Mouse (Mus musculus) hindbrain, embryonic 15.5 days (tissue): ENCODE data around the gene Snx6. TPM values are rescaled to one million over a fixed set of nuclear protein-coding genes. Genes with fewer than 3 reads are reported as not detected.

ENCODE experiments used
- ATAC-seq: fragments of 200-750 bp; cut with Nextera tagmentation; 2 replicates; pipeline ENCODE4 v1.8.0; 2017; ENCODE audit warnings: low read depth, moderate number of reproducible peaks, moderate TSS enrichment; ENCODE audit not compliant: low FRiP score
- H3K27ac ChIP-seq: fragments of 300-500 bp; sonication (generic); replicated peaks from 2 replicates; pipeline ENCODE4 v1.5.1; 2015; ENCODE audit warnings: mild to moderate bottlenecking, inconsistent platforms
- H3K27me3 ChIP-seq: fragments of 300-500 bp; sonication (generic); 2 replicates; pipeline ENCODE4 v1.6.1; 2015; ENCODE audit warnings: control low read depth, inconsistent platforms
- H3K36me3 ChIP-seq: fragments of 300-500 bp; sonication (generic); 2 replicates; pipeline ENCODE4 v1.6.1; 2015; ENCODE audit warnings: control low read depth, inconsistent platforms
- H3K4me1 ChIP-seq: fragments of 300-500 bp; sonication (generic); replicated peaks from 2 replicates; pipeline ENCODE4 v1.6.1; 2015; ENCODE audit warnings: control low read depth, inconsistent platforms
- H3K4me2 ChIP-seq: fragments of 300-500 bp; sonication (generic); 2 replicates; pipeline ENCODE4 v1.6.1; 2015; ENCODE audit warnings: moderate library complexity, mild to moderate bottlenecking, inconsistent platforms
- H3K4me3 ChIP-seq: fragments of 300-500 bp; sonication (generic); 2 replicates; pipeline ENCODE4 v1.5.1; 2015; ENCODE audit warnings: mild to moderate bottlenecking, inconsistent platforms
- H3K9ac ChIP-seq: fragments of 300-500 bp; sonication (generic); 2 replicates; pipeline ENCODE4 v1.6.1; 2015; ENCODE audit warnings: inconsistent platforms
- H3K9me3 ChIP-seq: fragments of 300-500 bp; sonication (generic); 2 replicates; pipeline ENCODE4 v1.6.1; 2016; ENCODE audit warnings: control low read depth, inconsistent platforms
- WGBS: fragments of 180-500 bp; shearing (Covaris S2); methylation state at CpG from one replicate; pipeline ENCODE4 v1.1.7; 2015; 5-methylcytosine and 5-hydroxymethylcytosine counted together
- polyA plus RNA-seq: library from polyadenylated mRNA; unstranded; fragments of >200 nt; fragmentation: Nextera tagmentation; extraction: Ambion mirVana; gene quantifications from 2 replicates; pipeline ENCODE4 v1.2.1, GENCODE M21; 2015

Gene Snx6
- polyA plus RNA-seq, 1 experiment from 2014 or later: 152 TPM

DNA sequence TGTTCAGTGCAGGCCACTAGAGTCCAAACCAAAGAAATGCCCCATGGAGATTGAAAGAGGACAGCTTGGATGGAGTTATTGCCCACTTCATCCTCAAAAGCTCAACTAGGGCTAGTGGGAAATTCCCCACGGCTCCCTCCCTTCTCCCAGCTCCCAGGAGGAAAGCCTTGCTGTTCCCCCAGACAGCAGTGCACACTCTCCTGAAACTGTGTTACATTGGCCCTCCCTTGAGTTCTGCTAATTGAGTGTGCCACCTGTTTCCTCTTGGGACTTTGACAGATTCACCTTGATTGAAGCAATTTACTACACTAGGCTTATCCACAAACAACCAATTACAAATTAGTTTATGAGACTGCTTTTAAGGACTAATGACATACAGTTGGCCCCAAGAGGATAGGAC is 32.5 kb upstream of the Snx6 start:
- H3K36me3 ChIP-seq: no peaks in the 10 kb centered on the region
- no peak overlapping the region for H3K4me3 ChIP-seq
- no peaks in the 10 kb centered on the region for H3K9me3 ChIP-seq
- no peak overlapping the region for H3K4me2 ChIP-seq
- H3K27me3 ChIP-seq: no peaks in the 10 kb centered on the region
- ATAC-seq: no peak
- 81% methylated on average over 1 of the region's 1 CpGs for WGBS
- no peak overlapping the region for H3K9ac ChIP-seq
- no peaks in the 10 kb centered on the region for H3K4me1 ChIP-seq
- H3K27ac ChIP-seq: no peak overlapping the region

DNA sequence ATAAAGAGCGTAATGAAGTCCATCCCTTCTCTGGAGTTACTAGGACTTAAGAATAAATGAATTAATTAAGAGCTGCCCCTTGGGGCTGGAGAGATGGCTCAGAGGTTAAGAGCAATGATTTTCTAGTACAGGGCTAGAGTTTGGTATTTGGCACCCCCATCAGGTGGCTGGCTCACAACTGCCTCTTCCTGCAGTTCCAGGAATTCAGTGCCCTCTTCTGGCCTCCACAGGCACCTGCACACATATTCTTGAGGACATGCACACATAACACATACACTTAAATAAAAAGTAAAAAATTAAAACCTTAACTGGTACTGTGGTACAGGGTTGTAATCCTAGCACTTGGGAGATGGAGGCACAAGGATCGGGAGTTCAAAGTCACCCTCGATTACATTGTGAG is 29.7 kb upstream of the Snx6 start:
- 91% methylated on average over 3 of the region's 3 CpGs for WGBS

DNA sequence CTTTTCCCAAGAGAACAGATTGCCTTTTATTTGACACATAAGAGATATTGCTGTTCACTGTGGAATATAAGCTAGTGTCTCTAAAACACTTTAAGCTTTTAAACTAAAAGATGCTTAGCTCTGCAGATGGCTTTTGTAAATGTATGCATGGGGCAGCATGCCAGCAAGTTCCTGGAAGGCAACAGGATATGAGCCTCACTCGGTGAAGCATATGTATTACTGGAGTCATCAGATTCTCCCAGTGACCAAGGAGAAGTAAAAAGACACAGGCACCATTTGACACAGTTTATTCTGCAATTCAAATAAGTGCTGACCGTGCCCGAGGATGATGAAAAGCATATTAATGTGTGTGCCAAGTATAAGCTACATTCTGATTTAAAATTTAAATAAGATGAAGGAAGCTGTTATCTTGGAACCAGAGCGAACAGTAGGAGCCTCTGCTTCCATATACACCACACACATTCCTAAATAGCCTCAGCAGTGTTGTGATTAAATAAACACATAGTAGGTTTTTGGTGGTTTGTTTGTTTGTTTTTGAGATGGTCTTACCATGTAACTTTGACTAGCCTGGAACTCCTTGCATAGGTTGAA is 27.4 kb upstream of the Snx6 start:
- Histone ChIP-seq H3K4me2 (no peak overlapping the region), H3K9ac (no peak overlapping the region), H3K9me3 (no peaks in the 10 kb centered on the region), H3K27me3 (no peaks in the 10 kb centered on the region), H3K4me1 (no peaks in the 10 kb centered on the region), H3K27ac (no peak overlapping the region), H3K4me3 (no peak overlapping the region), H3K36me3 (no peaks in the 10 kb centered on the region)
- 26% methylated on average over 4 of the region's 4 CpGs for WGBS
- peak; percentile 54; the same call in 1 of the 2 replicates for ATAC-seq

More for the DNA sequence above, 29.7 kb upstream of the Snx6 start:
- H3K9me3 ChIP-seq: no peaks in the 10 kb centered on the region
- no peak for ATAC-seq
- no peaks in the 10 kb centered on the region for H3K4me1 ChIP-seq
- H3K9ac ChIP-seq: no peak overlapping the region
- no peaks in the 10 kb centered on the region for H3K36me3 ChIP-seq
- H3K27ac ChIP-seq: no peak overlapping the region
- H3K4me3 ChIP-seq: no peak overlapping the region
- H3K27me3 ChIP-seq: no peaks in the 10 kb centered on the region
- H3K4me2 ChIP-seq: no peak overlapping the region

DNA sequence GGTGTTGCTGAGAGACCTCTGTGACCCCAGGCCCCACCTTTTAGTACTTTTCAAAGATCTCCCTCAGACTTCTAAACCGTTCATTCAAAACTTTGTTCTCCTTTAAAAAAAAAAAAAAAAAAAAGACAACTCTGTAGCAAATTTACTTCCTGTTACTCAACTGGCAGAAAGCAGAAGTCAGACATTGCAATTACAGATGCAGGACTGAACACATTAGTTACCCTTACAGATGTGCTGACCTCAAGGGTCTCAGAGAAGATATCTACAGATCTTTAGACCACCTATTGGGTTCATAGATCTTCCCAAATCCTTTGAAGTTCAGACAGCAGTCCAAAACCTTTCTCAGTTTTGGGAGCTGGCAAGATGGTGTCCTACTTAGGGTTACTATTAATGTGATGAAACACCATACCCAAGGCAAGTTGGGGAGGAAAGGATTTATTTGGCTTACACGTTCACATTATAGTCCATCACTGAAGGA is 25.2 kb upstream of the Snx6 start:
- Histone ChIP-seq H3K27me3 (no peaks in the 10 kb centered on the region), H3K9me3 (no peaks in the 10 kb centered on the region), H3K4me3 (no peak overlapping the region), H3K36me3 (no peaks in the 10 kb centered on the region), H3K27ac (no peak overlapping the region), H3K4me1 (no peaks in the 10 kb centered on the region), H3K4me2 (no peak overlapping the region), H3K9ac (no peak overlapping the region)
- 48% methylated on average over 2 of the region's 2 CpGs for WGBS
- no peak for ATAC-seq

GRCm38 (mm10) chr12:54819181-54819935 is 23.9 kb upstream of the Snx6 start:
- H3K36me3 ChIP-seq: no peaks in the 10 kb centered on the region
- no peaks in the 10 kb centered on the region for H3K9me3 ChIP-seq
- no peak for ATAC-seq
- 75% methylated on average over 6 of the region's 6 CpGs for WGBS
- no peak overlapping the region for H3K9ac ChIP-seq
- no peak overlapping the region for H3K4me2 ChIP-seq
- H3K27ac ChIP-seq: no peak overlapping the region
- no peaks in the 10 kb centered on the region for H3K4me1 ChIP-seq
- H3K4me3 ChIP-seq: no peak overlapping the region
- H3K27me3 ChIP-seq: no peaks in the 10 kb centered on the region

GRCm38 (mm10) chr12:54810142-54810541 is 14.6 kb upstream of the Snx6 start:
- no peaks in the 10 kb centered on the region for H3K36me3 ChIP-seq
- H3K27me3 ChIP-seq: no peaks in the 10 kb centered on the region
- H3K4me2 ChIP-seq: no peak overlapping the region
- H3K4me3 ChIP-seq: no peak overlapping the region
- H3K4me1 ChIP-seq: no peaks in the 10 kb centered on the region
- ATAC-seq: no peak
- H3K27ac ChIP-seq: no peak overlapping the region
- no peak overlapping the region for H3K9ac ChIP-seq
- no peaks in the 10 kb centered on the region for H3K9me3 ChIP-seq
- WGBS: 82% methylated on average over 2 of the region's 2 CpGs

GRCm38 (mm10) chr12:54807481-54807880 is 12.0 kb upstream of the Snx6 start:
- Histone ChIP-seq H3K4me2 (no peak overlapping the region), H3K36me3 (no peaks in the 10 kb centered on the region), H3K9me3 (no peaks in the 10 kb centered on the region), H3K9ac (no peak overlapping the region), H3K4me3 (no peak overlapping the region), H3K27ac (no peak overlapping the region), H3K4me1 (no peaks in the 10 kb centered on the region), H3K27me3 (no peaks in the 10 kb centered on the region)
- ATAC-seq: no peak
- 74% methylated on average over 6 of the region's 6 CpGs for WGBS

DNA sequence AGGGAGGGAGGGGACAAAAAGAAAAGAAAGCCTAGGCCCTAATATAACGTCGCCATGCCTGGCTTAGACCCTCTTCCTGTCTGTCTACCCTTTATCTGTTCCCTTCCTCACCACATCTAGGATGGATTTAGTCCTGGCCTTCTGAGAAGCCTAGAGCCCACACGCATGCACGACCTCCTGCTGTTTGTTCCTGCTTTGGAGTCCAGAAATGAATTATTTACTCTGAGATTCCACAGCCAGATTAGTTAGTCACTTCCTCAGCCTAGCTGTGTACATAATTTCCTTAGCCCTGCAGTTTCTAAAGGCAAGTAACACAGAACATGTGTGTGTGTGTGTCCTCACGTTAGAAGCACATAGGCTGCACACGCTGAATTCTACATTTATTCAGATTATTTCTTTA is 10.6 kb upstream of the Snx6 start:
- Histone ChIP-seq H3K4me1 (no peaks in the 10 kb centered on the region), H3K4me2 (no peak overlapping the region), H3K27me3 (no peaks in the 10 kb centered on the region), H3K4me3 (no peak overlapping the region), H3K36me3 (no peaks in the 10 kb centered on the region), H3K9me3 (no peaks in the 10 kb centered on the region), H3K27ac (no peak overlapping the region), H3K9ac (no peak overlapping the region)
- WGBS: 73% methylated on average over 6 of the region's 6 CpGs
- no peak for ATAC-seq

- no peaks in the 10 kb centered on the region for H3K9me3 ChIP-seq
- ATAC-seq: no peak
- no peak overlapping the region for H3K27ac ChIP-seq
- H3K4me2 ChIP-seq: no peak overlapping the region
- no peak overlapping the region for H3K9ac ChIP-seq
- no peaks in the 10 kb centered on the region for H3K27me3 ChIP-seq
- H3K36me3 ChIP-seq: no peaks in the 10 kb centered on the region
- no peak overlapping the region for H3K4me3 ChIP-seq
- 77% methylated on average over 6 of the region's 6 CpGs for WGBS
- H3K4me1 ChIP-seq: no peaks in the 10 kb centered on the region
These were observed 9.9 kb upstream of the Snx6 start for GRCm38 (mm10) chr12:54805254-54806002.

GRCm38 (mm10) chr12:54803531-54803930 is 8.0 kb upstream of the Snx6 start:
- H3K4me3 ChIP-seq: no peak overlapping the region
- no peak for ATAC-seq
- H3K4me2 ChIP-seq: no peak overlapping the region
- no peak overlapping the region for H3K9ac ChIP-seq
- no peaks in the 10 kb centered on the region for H3K27me3 ChIP-seq
- no peak overlapping the region for H3K27ac ChIP-seq
- H3K36me3 ChIP-seq: no peaks in the 10 kb centered on the region
- WGBS: 89% methylated on average over 3 of the region's 3 CpGs
- H3K4me1 ChIP-seq: no peaks in the 10 kb centered on the region
- H3K9me3 ChIP-seq: no peaks in the 10 kb centered on the region

DNA sequence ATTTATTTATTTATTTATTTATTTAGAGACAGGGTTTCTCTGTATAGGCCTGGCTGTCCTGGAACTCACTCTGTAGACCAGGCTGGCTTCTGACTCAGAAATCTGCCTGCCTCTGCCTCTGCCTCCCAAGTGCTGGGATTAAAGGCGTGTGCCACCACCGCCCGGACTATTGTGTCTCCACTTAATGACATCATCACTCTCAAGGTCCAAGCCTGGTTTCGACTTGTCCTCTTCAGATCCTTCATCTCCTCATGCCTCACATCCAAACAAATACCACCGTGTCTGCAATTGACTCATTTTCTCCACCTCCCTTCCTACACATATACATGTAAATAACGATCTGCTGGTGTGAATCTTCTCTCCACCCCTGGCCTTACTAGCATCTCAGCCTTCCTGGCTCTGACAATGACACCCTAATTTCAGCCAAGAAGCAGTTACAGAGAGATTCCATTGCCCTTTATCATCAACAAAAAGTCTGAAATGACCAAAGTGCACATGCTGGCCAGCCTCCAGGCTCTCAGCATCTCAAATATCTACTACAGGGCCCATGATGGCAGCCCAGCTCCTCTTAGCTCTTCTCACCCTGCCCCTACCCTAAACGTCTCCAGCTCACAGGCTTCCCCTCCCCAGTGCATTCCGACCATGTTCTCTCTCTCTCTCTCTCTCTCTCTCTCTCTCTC is 1.2 kb upstream of the Snx6 start:
- Histone ChIP-seq H3K4me2 (no peak overlapping the region), H3K9me3 (no peaks in the 10 kb centered on the region), H3K36me3 (no peaks in the 10 kb centered on the region), H3K9ac (no peak overlapping the region), H3K27ac (no peak overlapping the region), H3K27me3 (no peaks in the 10 kb centered on the region), H3K4me3 (no peak overlapping the region), H3K4me1 (peaks cover 21% of the 10 kb centered on the region)
- ATAC-seq: no peak
- 92% methylated on average over 8 of the region's 8 CpGs for WGBS

- ATAC-seq: no peak
- H3K4me1 ChIP-seq: peaks cover 36% of the 10 kb centered on the region
- no peaks in the 10 kb centered on the region for H3K27me3 ChIP-seq
- H3K9me3 ChIP-seq: no peaks in the 10 kb centered on the region
- peak overlapping the region; percentile 94 for H3K4me3 ChIP-seq
- WGBS: 32% methylated on average over 3 of the region's 3 CpGs
- H3K27ac ChIP-seq: no peak overlapping the region
- peak overlapping the region; percentile 94 for H3K9ac ChIP-seq
- peak overlapping the region; percentile 60 for H3K4me2 ChIP-seq
- H3K36me3 ChIP-seq: no peaks in the 10 kb centered on the region
These were observed 1.1 kb downstream of the Snx6 start for GRCm38 (mm10) chr12:54794392-54794791.
